Mouse (Mus musculus): Measurements from ENCODE around the gene Lrrc37a.
"Not testable (repeated sequence)": the region's sequence is repeated elsewhere in the genome, so short reads cannot be mapped to it uniquely, and the experiment has no call there.

Gene Lrrc37a

GRCm38 (mm10) chr11:103504497-103504896, at the start of gene Lrrc37a:
Gene Lrrc37a (minus strand): TSS chr11:103504597.
- DNase-seq (ENCODE audit: low spot score): no peak

GRCm38 (mm10) chr11:103534973-103535372, 30.6 kb upstream of the Lrrc37a start:
- DNase-seq (ENCODE audit: low spot score): not testable (repeated sequence)

- DNase-seq (ENCODE audit: low spot score): no peak
Observed at GRCm38 (mm10) chr11:103512111-103512510, 7.7 kb upstream of the Lrrc37a start.

DNA sequence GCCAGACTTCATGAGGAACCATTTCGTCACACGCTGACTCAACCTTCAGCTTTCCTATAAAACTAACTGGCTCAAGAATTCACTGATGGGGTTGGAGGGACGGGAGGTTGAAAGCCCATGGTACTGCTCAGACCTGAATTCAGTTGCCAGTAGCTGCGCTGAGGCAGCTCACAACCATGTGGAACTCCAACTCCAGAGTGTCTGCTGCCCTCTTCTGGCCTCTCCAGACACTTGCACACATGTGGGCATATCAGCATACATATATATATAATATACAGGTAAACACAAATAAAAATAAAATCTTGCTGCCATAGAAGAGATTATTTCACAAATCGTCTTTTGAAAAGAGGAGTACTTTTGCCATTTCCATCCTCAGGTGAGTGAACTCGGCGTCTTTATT, 40.0 kb downstream of the Lrrc37a start:
- DNase-seq (ENCODE audit: low spot score): peak; percentile 51

DNA sequence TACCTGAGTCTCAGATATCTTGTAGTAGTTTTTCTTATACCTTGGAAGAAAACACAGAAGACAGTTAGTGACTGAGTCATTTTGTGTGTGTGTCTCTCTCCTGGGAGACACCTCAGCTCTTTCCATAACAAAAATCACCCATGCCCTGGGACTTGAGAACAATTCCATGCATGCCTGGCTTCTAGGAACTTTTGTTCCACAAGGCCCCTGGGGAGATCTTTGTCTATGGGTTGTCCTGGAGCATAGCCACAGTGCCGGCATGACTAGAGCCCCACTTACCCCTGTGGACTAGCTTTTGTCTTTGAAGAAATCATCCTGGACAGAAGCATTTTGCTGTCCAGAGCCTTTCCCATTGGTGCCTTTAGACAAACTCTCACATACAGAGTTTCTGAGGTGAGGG, 53.3 kb downstream of the Lrrc37a start:
- not testable (repeated sequence) for DNase-seq (ENCODE audit: low spot score)

DNA sequence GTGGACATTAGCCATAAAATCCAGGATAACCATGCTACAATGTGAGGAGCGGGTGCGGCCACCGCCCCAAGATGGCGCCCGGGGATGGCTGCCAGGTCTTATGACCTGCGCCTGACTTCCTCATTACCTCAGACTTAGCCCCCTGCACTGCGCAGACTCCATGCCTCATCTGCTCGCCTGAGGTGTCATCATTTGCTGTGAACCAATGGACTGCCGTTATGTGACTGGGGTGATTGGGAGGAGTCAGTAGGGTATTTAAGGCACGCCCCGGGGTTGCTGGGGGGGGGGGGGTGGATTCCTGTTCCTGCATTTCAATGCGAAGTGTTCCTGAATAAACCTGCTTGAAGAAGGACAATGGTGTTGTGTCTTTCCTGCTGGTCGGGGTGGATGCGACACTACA, 54.7 kb downstream of the Lrrc37a start:
- DNase-seq (ENCODE audit: low spot score): not testable (repeated sequence)

- DNase-seq (ENCODE audit: low spot score): no peak
Observed at GRCm38 (mm10) chr11:103443678-103444077, 60.7 kb downstream of the Lrrc37a start.

DNA sequence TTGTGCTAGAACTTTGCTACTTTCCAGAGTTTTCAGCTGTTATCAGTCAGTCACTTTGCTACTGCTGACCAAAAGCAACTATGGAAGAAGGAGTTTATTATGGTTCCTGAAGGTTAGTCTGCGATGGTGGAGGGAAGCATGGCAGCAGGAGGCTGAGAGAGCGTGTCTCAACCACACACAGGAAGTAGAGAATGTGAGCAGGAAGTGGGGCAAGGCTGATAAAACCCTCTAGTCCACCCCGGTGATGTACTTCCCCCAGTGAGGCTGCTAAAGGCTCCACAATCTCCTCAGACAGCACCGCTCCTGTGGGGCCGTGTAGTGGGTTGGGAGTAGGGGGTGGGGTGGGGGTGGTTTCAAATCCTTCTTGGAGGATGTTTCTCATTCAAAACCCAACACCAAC, 68.1 kb downstream of the Lrrc37a start:
- DNase-seq (ENCODE audit: low spot score): no peak

DNA sequence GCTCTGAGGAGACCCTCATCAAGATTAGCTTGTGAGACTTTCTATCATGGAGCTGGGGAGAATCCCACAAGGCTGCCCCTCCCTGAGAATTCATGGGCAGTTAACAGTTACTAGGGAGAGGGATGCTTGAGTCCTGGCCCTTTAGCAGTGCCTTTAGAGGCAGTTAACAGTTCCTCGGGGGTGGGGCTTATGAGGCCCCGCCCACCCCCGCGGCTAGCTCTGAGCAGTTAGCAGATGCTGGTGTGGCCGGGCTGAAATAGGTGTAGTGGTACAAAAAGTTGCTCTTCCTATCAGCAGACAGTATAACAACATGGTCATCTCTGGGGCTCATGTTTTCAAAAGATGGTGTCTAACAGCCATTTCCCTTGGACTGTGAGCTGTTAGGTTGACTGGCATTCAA, 79.4 kb downstream of the Lrrc37a start:
- DNase-seq (ENCODE audit: low spot score): no peak

DNA sequence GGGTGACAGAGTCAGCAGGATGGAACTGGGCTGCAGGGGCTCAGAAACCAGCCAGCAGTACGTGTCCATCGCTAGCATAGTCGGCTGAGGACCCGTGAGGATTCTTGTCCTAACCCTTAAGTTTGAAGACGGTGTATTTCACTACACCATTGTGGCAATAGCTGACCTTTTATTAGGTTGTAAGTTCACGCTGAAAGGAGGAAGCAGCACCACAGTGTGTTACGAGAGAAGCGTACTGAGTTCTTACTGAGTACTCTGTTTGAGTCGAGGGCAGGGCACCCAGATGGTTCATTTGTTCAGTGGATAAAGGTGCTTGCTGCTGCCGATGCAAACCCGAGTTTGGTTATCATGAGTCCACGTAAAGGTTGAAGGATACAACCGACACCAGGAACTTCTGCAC, 84.7 kb downstream of the Lrrc37a start:
- no peak for DNase-seq (ENCODE audit: low spot score)

- DNase-seq (ENCODE audit: low spot score): no peak
Observed at GRCm38 (mm10) chr11:103419226-103419625, 85.2 kb downstream of the Lrrc37a start.

DNA sequence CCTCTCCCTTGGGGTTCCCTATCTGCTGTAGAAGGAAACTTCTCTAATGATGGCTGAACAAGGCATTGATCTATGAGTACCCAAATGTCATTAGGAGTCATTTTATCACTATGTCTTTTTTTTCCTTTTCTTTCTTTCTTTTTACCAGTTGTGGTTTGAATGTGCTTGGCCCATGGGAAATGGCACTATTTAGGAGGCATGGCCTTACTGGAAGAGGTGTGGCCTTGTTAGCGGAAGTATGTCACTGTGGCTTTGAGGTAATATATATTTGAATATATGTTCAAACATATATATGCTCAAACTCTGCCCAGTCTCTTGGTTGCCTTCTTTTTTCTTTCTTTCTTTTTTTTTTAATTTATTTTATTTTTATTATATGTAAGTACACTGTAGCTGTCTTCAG, 90.9 kb downstream of the Lrrc37a start:
- no peak for DNase-seq (ENCODE audit: low spot score)

DNA sequence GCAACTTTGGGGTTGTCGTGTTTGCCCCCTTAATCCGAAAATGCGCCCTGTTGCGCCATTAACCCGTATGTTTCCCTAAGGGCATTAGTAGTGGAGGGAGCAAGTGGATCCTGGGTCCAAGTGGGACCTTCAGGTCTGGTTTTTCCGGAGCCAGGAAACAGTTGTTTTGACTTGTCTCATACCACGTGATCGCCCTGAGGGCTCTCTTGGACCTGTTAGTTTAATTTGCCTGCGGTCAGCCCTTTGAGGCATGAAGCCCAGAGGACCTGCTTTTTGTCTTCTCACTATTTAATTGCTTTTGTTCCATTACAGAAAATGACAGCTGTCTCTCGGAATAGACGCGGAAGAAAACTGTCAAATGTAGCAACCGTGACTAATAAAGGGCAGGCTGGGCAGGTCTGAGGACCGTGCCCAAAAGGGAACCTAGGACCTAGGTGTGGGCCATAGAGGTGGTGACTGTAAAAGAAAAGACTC, 91.4 kb downstream of the Lrrc37a start:
- no peak for DNase-seq (ENCODE audit: low spot score)

DNA sequence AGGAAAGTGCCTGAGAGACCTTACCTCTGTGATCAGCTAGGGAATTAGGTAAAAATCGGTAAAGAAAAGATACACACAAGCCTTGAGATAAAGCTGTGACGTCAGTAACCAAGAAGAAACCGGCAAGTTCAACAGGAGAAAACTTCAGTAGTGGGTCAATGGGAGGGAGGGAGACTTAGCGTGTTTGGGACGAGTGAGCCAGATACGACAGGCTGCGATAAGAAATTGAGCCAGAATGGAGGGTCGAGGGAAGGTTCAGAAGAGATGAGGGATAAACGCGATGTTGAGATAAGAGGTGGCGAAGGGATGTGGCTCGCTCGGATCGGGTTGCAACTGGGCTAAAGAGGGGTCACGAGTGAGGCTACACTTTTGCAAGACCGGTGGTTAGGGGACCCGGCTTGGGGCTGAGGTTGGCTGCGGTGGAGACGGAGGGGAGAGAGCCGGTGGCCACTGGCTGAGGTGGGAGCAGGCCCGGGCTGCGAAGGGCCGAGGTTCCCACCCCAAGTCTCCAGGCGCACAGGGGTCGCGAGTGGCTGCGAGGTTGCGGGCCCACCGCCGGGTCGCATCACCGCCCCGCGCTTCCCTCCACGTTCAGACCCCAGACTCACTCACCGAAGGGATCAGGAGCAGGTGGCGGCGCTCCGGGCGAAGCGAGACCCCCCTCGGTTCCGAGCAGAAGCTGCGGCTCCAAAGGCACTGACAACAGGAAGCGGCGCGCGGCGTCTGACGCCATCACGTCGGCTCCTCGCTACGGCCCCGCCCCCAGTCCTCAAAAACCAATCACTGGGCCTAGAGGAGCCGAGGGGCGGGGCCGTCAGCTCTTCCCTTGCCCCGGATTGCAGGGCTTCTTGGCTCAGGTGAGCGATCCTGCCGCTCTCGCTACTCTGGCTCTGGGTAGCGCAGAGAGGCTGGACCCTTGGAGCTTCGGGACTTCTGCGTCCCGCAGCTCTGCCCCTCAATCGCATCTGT, 92.1 kb downstream of the Lrrc37a start, which contains the start of gene Plekhm1:
Plekhm1 (minus strand) TSS at position 707 of the 969 bp plus-strand sequence.
- DNase-seq (ENCODE audit: low spot score): peak; percentile 97

GRCm38 (mm10) chr11:103411301-103411700, 93.1 kb downstream of the Lrrc37a start:
- DNase-seq (ENCODE audit: low spot score): no peak

DNA sequence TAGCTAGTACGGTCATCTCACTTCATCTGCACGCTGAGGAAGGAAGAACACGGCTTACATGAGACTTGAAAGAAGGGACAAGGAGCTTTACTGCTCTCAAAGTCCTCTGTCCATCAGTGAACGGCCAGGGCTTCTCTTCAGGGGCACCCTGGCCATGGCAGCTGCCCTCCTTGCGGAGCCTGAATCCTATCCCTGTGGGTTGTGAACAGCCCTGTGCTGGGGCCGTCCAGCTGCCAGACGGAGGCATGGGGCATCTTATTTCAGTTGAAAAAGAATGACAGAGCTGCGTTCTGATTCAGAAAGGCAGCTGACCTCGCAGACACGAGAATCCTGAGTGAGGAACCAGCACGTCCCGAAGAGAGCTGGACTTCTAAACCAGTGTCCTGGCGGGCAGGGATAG, 95.5 kb downstream of the Lrrc37a start:
- DNase-seq (ENCODE audit: low spot score): no peak

DNA sequence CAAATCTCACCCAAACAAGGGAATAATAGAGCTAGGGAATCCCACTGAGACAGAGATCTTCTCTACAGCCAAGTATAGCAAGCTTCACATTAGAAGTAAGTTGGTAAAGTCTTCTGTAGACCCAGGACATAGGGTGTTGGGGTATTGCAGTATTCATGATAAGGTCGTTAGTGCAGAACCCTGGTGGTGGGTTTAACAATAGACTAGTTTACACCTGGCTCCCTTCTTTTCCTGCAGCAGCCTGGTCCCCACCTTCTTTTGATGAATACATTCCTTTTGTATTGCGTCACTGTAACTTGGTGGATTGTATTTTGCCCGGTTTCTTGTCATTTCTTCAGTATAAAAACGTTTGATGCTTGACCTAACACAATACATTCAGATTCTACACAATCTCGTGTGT, 97.3 kb downstream of the Lrrc37a start:
- not testable (repeated sequence) for DNase-seq (ENCODE audit: low spot score)

- DNase-seq (ENCODE audit: low spot score): no peak
Observed at GRCm38 (mm10) chr11:103406551-103406950, 97.8 kb downstream of the Lrrc37a start.

- DNase-seq (ENCODE audit: low spot score): no peak
Observed at GRCm38 (mm10) chr11:103405814-103406213, 98.6 kb downstream of the Lrrc37a start.

- DNase-seq (ENCODE audit: low spot score): no peak
Observed at GRCm38 (mm10) chr11:103404618-103405017, 99.8 kb downstream of the Lrrc37a start.

GRCm38 (mm10) chr11:103403776-103404175, 100.6 kb downstream of the Lrrc37a start:
- no peak for DNase-seq (ENCODE audit: low spot score)

GRCm38 (mm10) chr11:103402738-103403137, 101.7 kb downstream of the Lrrc37a start:
- DNase-seq (ENCODE audit: low spot score): no peak

DNA sequence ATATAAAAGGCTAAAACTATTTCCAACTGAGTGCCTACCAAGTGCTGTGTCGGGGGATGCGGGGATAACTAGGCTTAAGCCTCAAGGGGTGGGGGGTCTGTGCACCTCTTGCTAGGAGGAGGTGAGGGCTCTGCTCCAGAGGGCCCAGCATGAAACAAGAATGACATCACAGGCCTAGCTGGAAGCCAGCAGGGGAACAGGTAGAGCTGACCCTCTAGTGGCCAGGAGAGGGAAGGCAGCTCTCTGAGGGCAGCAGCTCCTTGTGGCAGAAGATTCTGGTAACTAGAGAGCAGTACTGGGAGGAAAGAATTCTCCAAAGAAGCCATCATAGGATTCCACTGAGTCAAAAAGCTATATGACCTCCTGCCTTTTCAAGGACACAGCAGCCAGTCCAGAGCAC, 102.2 kb downstream of the Lrrc37a start:
- peak; percentile 57 for DNase-seq (ENCODE audit: low spot score)

Data from embryo, embryonic 10 days (tissue).